Mouse (Mus musculus): ENCODE data around the gene Hrh2.

DNA sequence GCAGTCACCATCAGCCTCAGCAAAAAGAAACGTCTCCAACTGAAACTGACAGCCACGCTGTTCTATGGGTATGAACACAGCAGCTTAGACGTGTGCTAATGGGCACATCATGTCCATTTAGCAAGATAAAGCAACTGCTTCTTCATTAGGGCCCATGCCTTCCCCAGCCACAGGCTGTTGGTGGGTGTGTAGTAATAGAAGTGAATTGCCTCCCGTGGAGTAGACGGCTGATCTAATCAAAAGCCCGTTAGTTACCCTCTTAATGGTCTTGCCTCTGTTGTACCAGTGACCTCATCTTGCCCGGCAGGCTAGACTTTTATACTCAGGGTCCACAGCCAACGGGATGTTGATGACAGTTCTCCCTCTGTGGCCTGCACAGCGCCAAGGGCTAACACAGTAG, 7.1 kb downstream of the Hrh2 start:
- TF ChIP-seq CTCF (IDR thresholded peaks at IDR 0.05; ENCODE audit: borderline replicate concordance, extremely low read depth, insufficient read depth, insufficient read length) (no peak), POLR2A (IDR thresholded peaks at IDR 0.05; ENCODE audit: borderline replicate concordance, extremely low read depth, insufficient read depth, insufficient read length, poor library complexity, severe bottlenecking) (no peak)
